Mouse (Mus musculus): ENCODE data around the gene Rif1.

GRCm38 (mm10) chr2:52037882-52038281, 34.8 kb upstream of the Rif1 start, which contains the start of gene Tnfaip6:
- TF ChIP-seq GATA1 (IDR thresholded peaks at IDR 0.05; ENCODE audit: borderline replicate concordance, low read length) (no peak), FLI1 (IDR thresholded peaks at IDR 0.05; ENCODE audit: low read length) (no peak)
